Mouse (Mus musculus): ENCODE data around the gene Pgap2.
A peak's percentile ranks its signal among the peaks of the same experiment; 100 is the strongest.
"Not testable (repeated sequence)": the region's sequence is repeated elsewhere in the genome, so short reads cannot be mapped to it uniquely, and the experiment has no call there.

Pgap2 gene

GRCm38 (mm10) chr7:102242371-102242770, 32.4 kb downstream of the Pgap2 start:
- no peak for DNase-seq (ENCODE audit: low spot score)

GRCm38 (mm10) chr7:102242917-102243316, 32.9 kb downstream of the Pgap2 start:
- no peak for DNase-seq (ENCODE audit: low spot score)

DNA sequence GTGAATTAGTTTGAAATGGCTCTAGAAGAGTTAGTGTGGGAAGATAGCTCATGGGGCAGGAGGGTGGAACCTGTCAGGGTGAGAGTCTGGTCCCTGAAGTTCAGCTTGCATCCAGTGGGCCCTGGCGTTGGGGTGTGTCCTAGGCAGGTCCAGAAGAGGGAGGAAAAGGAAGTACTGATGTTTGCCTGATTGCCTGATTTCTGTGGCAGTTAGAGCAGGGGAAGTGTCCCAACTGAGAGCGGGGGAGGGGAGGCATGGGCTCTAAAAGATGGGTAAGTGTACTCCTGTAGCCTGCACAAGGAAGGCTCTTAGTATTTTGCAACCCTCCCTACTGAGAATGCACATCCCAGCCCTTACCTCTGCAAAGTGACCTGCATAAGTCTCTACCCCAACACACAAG, 33.9 kb downstream of the Pgap2 start:
- DNase-seq (ENCODE audit: low spot score), result no peak

GRCm38 (mm10) chr7:102244782-102245535, 35.0 kb downstream of the Pgap2 start:
- DNase-seq (ENCODE audit: low spot score), result no peak

- no peak for DNase-seq (ENCODE audit: low spot score)
These were observed 35.8 kb downstream of the Pgap2 start for GRCm38 (mm10) chr7:102245775-102246174.

GRCm38 (mm10) chr7:102246265-102246664, 36.3 kb downstream of the Pgap2 start:
- no peak for DNase-seq (ENCODE audit: low spot score)

- DNase-seq (ENCODE audit: low spot score), result no peak
These were observed 37.2 kb downstream of the Pgap2 start for GRCm38 (mm10) chr7:102246956-102247797.

GRCm38 (mm10) chr7:102248691-102249404, 38.8 kb downstream of the Pgap2 start:
- no peak for DNase-seq (ENCODE audit: low spot score)

- no peak for DNase-seq (ENCODE audit: low spot score)
These were observed 39.5 kb downstream of the Pgap2 start for GRCm38 (mm10) chr7:102249531-102249895.

GRCm38 (mm10) chr7:102249896-102250630, 40.1 kb downstream of the Pgap2 start:
- DNase-seq (ENCODE audit: low spot score), result peak; percentile 34

- DNase-seq (ENCODE audit: low spot score), result peak; percentile 81
These were observed 40.7 kb downstream of the Pgap2 start for GRCm38 (mm10) chr7:102250631-102251214.

DNA sequence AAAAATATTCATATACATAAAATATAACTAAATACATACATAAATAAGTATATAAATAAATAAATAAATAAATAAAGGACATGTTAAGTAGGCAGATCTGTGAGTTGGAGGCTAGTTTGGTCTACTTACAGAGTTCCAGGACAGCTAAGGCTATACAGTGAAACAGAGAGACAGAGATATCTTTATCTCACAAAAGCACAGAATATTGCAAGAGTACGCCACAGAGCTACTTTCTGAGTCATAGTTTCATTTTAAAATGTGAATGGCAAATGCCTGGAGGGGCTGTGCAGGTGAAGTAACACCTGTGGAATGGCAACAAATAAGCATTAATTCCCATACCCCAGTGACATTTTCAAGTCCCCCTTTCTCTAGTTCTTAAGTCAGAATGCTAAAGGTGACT, 43.6 kb downstream of the Pgap2 start:
- DNase-seq (ENCODE audit: low spot score), result no peak

- DNase-seq (ENCODE audit: low spot score), result no peak
These were observed 45.9 kb downstream of the Pgap2 start, which contains the start of gene Rhog for GRCm38 (mm10) chr7:102255954-102256353. Rhog (minus strand) TSS chr7:102256054.

DNA sequence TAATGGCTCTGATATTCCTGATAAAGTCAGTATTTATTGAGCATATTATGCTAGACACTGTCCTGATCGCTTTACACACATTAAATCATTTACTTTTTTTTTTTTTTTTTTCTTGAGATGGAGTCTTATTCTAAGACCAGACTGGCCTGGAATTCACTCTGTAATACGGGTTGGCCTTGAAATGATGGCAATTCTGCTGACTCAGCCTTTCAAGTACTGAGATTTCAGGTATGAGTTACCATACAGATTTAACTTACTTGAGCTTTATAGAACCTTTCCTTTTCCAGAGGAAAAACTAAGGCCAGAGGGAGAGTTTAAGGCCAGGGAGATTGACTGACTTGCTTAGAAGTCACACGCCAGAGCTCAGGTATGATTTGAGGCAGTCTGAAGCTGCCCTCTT, 46.6 kb downstream of the Pgap2 start:
- DNase-seq (ENCODE audit: low spot score), result no peak

DNA sequence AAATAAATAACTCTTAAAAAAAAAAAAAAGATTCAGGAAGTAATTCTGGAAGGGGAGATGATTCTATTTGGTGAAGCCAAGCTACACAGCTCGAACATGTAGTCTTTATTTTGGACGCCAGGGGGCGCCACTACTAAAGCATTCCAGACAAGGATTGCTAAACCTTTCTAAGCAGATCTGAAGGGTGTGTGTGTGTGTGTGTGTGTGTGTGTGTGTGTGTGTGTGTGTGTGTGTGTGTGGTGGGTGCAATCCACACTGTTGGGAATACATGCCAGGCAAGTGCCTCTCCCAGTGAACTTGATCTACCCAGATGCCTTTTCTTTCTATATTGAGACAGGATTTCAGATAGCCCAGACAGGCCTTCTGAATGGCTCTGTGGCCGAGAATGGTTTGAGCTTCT, 48.2 kb downstream of the Pgap2 start:
- peak; percentile 56 for DNase-seq (ENCODE audit: low spot score)

GRCm38 (mm10) chr7:102258753-102259152, 48.7 kb downstream of the Pgap2 start:
- DNase-seq (ENCODE audit: low spot score), result no peak

GRCm38 (mm10) chr7:102259716-102260479, 49.9 kb downstream of the Pgap2 start:
- no peak for DNase-seq (ENCODE audit: low spot score)

DNA sequence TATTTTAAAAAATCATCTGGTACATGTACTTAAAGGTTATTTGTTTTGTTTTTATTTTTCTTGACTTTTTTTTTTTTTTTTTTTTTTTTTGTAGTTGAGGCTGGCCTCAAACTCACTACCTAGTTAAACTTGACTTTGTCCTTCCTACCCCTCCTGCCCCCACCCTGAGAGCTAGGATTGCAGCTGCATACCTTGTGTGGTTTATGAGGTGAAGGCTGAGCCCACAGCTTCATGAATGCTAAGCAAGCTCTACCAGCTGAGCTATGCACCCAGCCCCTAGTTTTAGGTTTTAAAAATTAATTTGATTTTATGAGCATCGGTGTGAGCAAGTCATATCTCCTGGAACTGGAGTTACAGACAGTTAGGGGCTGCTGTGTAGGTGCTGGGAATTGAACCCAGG, 50.5 kb downstream of the Pgap2 start:
- DNase-seq (ENCODE audit: low spot score), result no peak

GRCm38 (mm10) chr7:102263020-102263419, 53.0 kb downstream of the Pgap2 start:
- DNase-seq (ENCODE audit: low spot score), result no peak

DNA sequence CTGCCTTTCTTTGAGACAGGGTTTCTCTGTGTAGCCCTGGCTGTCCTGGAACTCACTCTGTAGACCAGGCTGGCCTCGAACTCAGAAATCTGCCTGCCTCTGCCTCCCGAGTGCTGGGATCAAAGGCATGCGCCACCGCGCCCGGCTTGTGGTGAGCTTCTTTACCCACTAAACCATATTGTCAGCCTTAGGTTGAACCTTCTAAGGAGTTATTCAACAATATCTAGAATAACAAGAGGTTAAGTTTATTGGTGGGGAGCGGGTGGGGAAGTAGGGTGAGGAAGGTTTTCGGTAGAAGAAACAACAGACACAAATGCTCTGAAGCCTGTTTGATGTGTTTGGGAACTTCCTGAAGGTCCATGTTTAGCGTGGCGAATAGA, 56.0 kb downstream of the Pgap2 start:
- not testable (repeated sequence) for DNase-seq (ENCODE audit: low spot score)
